Mouse (Mus musculus): ENCODE measurements at regions not wholly inside any gene's neighbourhood (a gene's known extent, or its start where the extent isn't known, plus 50 kb on each side); places are given as distances from the start of the nearest gene placed in this dataset.

DNA sequence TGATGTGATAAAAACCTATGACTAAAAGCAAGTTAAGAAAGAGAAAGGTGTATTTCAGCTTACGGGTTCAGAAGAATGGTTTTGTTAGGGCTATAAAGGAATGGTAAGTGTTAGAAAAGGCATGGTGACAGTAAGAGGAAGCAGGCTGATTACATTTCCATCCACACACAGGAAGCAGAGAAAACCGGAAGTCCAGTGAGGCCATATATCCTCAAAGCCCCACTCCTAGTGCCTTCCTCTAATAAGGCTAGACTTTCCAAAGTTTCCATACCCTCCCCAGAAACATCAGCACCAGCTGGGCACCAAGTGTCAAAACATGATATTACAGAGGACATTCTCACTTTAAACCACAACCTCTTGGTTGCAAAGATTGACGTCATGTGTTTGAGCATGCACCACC is 316.3 kb downstream of the Klf5 start:
- no peak for DNase-seq (ENCODE audit: low read depth)

DNA sequence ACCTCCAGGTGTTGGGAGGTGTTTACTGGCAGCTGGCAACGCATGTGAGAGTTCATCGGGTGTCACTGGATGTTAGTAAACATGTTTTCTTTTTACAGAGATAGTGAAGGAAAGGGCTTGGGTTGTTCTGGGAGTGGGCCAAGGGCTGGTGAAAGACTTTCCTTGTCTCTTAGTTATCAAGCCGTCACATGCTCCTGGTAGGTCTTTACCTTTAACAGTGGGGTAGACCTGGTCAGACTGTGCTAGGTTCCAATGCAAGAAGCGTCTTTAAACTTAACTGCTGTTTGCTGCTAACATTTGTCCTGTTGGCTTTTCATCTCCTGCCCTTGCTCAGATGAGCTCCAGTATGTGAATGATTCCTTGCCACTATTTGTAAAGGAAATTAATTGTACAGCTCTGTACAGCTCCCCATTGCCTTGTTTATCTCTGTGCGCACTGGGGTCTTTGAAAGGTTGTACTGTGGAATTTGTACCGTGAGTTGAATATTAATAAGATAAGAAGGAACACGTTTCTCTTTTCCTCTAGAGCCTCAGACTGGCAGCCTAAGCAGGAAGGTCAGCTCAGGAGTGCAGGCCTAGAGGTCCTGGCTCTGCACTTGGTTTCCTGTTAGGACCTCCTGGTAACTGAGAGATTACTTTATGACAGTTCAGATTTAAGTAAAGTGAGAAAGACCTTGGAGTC is 318.3 kb downstream of the Klf5 start:
- DNase-seq (ENCODE audit: low read depth): no peak

DNA sequence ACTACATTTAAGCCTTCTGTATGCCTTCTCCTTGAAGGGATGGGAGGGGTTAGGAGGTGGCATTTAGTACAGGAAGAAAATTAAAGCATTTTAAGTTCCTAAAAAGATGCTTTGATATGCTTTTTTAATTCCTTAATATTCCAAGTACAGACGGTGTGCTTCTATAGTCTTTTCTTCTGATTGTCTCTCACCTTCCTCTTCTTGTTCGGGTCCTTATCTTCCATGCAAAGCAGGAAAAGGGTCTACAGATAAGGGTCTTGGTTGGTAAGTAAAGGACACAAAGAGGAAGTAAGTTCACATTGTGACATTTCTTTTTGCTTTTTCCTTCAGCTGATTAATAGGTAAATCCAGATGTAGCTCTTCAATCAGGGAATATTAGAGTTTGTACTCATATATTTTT is 318.9 kb downstream of the Klf5 start:
- no peak for DNase-seq (ENCODE audit: low read depth)

DNA sequence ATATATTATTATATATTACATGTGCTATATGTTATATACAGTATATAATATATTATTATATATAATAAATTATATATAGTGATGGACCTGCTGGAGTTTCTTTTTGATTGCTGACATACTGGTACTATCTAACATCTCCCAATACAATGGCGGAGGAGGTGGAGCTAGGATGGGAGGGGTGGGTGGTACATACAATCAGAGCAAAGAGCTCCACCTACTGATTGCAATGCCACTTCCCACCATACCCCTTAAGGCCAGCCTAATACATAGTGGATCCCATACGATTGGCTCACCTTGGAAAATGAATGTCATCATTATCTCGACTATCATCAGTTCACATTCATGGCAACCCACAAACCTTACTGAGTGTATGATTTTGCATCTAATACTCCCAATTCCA is 323.0 kb downstream of the Klf5 start:
- no peak for DNase-seq (ENCODE audit: low read depth)

DNA sequence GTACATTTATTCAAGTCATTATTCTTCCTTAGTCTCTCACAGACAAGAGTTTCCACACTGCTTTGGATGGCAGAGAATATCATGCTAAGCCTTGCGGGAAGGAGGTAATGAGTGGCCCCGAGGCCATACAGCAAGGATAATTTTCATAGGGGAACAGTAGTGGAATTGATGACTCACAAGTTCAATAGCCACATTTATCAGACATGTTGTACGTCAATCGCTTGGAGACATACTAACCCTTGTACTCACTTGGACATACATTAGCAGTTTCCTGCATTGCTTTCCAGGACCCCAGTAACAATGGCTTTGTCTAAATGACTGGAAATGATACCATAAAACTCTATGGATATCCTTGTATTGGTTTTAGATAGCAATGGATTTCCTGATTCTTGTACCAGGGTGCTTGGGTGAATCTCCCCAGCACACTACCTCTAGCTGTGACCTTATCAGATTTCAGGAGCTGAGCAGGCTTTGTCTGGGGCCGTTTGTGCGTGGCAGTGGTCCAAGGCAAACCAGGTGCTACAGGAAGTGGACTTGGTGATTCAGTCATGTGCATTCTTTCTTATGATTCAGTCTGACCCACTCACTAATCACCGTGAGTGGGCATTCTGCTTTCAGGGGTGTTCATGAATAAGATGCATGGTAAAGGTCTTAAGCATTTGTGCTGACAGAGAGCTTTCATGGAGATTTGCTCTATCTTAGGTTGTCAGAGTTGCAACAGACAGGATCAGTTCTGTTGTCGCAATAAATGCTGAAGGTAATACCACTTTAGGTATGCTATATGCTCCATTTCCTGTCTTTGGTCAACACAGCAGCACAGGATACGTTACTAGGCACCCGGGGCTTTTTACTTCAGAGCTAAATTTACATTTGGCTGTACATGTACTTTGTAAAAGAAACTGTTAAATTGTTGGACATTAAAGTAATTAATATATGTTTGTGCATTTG is 326.2 kb downstream of the Klf5 start:
- no peak for DNase-seq (ENCODE audit: low read depth)

DNA sequence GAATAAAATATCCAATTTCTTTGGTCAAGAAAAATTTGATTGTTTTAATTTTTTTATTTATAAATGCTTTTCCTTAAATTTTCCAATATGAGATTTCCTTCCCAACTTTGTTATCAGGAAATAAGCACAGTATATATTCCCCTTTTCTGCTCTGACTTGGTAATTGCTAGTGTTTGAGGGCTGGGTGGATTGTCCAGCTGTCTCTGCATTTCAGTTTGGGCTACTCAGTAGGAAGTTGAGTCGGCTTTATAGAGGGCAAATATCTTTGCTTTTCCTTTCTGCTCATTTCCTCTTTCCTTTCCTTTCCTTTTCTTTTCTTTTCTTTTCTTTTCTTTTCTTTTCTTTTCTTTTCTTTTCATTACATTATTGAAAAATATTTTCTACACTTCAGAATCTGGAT is 329.1 kb downstream of the Klf5 start:
- no peak for DNase-seq (ENCODE audit: low read depth)

DNA sequence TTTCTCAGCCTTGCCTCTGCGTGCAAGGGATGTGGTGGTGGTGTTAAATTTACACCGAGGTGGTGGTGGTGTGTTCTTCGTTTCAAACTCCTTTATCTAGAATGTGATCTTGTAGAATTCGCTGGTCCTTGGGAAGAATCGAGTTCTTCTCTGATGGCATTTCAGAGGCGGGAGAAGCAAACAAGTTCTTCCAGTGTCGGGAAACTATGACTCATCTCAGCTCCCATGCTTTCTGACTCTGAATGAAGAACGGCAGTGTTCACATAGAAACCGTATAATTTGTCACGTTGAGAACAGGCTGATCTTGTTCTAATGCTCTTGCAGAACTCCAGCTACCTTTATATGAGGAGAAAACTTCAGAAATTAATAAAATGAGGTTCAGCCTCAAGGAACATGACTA is 332.6 kb downstream of the Klf5 start:
- no peak for DNase-seq (ENCODE audit: low read depth)

DNA sequence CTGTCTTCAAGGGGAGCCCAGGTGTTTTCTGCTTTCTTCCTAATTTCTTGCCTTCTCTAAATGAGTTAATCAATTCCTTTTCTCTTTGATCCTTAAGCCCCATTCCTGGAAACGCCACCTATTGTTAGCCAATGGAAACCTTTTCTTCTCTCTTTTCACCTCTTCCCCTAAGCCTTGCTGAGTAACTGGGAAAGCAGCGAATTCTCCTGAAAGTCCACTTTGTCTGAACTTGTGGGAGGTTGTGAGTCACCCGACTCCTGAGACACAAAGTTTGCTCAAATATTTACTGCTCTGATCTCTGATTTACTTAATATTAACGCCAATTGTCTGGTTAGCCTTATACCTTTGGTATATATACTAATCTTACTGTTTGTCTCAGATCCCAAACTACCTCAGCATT is 334.0 kb downstream of the Klf5 start:
- DNase-seq (ENCODE audit: low read depth): no peak

DNA sequence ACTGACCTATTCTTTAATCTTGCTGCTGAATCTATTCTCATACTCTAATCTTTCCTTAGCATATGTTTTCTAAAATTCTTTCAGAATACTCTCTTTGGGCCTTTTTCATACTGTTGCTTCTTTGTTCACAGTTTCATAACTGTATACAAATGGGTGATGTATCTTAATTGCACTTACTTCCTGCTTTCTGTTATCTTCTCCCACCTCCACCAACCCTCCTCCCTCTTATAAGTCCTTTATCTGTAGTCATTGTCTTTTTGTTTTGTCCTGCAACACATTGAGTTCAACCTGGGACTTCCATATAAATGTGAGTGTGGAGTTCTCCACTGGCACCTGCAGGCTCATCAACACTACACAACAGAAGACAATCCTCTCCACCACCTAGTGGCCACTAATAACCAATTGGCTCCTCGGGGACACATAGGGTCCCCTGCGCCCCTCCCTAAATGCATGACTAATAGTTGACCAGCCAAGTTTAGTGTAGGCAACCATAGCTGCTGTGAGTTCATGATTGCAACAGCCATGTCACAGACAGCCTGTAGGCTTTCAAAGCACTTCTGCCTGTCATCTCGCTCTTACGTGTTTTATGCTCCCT is 337.2 kb downstream of the Klf5 start:
- no peak for DNase-seq (ENCODE audit: low read depth)

DNA sequence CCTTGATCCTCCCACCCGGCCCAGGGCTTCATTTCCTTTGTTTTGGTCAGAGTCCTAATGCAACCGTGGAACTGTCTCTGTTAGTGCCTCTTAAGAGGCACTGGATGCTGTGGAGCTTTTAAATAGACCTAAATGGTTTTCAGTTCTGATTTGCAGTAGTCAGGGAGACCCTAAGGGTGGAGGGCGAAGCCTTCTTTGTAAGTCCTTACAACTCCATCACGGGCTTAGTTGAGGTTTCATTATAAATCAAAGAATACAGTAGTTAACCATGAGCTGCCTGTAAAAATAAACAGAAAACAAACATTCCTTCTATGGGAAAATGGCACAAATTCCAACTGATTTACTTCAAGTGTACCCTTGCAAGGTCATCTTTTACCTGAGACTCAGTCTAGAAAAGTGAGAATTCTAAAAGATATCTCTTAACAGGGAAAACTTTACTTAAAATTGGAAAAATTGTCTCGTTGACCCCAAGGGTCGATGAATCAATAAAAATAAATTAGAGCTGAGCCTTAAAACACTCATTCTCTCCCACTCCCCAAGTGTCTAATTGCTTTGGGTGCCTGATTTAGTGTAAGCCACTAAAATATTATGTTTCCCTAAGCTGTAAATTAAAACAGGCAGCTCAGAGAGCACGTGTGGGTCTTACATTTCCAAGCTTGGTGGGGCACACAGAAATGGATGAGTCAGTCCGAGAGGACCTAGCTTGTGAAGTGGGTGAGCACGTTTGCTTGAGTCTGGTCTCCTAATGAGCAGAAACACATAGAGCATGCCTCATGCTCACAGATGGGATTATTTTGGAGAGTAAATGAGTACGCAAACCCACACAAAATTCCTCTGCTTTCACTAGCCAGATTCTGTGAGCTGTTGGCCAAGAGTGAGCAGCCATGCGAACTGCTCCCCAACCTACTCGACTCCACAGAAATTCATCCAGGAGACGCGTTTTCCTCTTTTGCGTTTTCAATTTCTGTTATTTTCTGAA is 343.3 kb downstream of the Klf5 start:
- DNase-seq (ENCODE audit: low read depth): no peak

DNA sequence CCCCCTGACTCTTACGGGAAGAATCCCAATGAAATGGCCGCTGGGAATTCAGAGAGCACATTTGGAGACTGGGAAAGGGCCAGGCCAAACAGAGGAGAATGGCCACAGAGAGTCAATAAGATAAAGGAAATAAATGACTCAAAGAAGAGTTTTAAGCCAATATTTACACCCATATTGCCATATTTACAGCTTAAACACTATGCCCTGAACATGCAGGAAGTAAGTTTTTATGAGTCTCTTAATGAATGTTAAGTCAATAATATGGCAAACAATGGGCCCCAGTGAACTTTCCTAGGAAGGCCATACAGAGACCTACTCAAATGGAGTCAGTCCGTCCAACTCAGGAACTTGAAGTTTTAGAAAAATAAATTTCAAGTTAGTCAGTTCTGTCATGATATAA is 347.8 kb downstream of the Klf5 start:
- no peak for DNase-seq (ENCODE audit: low read depth)

DNA sequence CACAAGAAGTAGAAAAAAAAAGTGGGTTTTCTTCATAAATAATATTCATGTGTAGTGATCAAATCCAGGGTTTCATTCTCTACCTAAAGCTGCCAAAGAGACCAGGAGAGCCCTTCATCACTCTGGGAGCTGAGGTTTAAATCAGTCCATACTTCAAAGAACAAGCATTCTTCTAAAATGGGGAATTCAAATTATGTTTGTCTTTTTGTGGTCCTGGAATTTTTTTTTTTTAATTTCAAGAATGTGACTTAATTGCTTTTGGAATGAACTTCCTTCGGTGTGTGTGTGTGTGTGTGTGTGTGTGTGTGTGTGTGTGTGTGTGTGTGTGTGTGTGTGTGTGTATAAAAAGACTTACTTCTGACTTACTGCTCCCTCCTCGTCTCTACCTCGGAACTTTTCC is 375.9 kb downstream of the Klf5 start:
- DNase-seq (ENCODE audit: low read depth): no peak

DNA sequence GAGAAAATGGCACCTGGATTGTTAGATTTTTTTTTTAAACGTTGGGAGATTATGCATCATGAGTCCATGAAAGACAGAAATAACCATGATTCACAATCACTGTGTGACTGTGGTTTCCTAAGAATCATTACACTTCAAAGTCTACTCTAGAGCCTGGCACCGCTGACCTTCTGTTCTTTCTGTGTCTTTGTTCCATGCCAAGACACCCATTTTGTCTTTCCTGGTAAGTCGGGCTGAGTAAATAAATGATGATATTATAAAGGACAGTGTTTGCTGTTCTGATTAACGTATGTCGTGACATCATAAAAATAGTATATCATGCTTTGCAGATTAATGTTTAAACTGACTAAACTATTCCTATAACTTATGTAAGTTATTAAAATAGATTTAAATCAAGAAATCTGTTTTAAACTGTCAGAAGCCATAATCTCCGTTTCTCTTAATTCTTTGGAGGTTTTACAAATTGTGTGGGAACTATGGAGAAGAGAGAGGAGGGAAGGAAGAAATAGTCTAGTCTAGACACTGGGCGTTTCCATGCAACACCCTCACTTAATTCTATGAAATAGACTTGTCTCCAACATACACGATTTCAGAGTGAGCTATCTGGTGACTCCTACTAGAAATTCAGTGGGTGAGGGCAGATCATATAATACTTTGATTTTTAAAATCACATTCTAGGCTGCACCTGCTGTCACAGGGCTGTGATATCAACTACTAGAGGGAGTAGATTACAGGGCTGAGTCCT is 388.7 kb downstream of the Klf5 start:
- no peak for DNase-seq (ENCODE audit: low read depth)

DNA sequence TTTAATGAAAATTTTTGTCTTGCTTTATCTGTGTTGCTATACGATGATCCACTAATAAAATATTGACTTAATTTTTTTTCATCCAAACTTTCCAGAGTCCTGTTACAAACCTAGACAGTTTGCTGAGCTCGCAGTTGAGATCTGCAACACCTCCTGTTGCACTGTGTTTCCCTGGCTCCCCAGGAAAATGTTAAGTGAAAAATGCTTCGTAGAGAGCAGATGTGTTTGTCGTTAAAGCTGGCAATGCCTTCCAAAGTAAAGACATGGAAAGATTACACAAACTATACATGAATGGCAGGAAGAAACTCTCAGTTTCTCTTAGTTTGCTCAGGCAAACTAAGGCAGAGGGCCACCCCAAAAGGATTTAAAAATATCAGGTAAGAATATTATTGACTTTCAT is 389.9 kb downstream of the Klf5 start:
- DNase-seq (ENCODE audit: low read depth): no peak

DNA sequence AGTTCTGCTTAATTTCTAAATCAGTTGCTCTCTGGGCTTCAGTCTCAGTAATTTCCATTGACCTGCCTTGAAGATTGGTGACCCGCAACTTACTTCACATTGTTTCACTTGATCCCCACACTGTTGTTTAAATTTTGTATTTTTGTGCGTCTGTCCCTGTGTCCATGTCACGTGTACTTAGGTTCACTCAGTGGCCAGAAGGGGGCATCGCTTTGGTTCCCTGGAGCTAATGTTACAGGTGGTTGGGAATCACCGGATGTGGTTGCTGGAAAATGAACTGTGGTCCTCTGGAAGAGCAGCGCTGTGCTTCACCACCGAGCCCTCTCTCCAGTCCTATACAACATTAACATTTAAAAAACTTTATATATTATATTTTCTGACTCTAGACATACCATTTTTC is 397.8 kb downstream of the Klf5 start:
- no peak for DNase-seq (ENCODE audit: low read depth)

DNA sequence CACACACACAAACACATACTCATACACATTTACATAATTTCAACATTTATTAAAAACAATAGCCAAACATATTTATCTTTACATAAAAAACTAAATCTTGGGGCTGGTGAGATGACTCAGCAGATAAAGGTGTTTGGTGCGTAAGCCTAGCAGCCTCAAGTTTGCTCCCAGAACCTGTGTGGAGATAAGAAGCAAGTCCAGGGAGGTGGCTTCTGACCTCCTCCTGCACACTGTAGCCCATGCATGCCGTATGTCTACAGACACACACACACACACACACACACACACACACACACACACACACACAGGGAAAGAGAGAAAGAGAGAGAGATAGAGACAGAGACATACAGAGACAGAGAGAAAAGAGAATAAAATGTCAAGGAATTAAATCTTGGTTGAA is 401.1 kb downstream of the Klf5 start:
- no peak for DNase-seq (ENCODE audit: low read depth)

DNA sequence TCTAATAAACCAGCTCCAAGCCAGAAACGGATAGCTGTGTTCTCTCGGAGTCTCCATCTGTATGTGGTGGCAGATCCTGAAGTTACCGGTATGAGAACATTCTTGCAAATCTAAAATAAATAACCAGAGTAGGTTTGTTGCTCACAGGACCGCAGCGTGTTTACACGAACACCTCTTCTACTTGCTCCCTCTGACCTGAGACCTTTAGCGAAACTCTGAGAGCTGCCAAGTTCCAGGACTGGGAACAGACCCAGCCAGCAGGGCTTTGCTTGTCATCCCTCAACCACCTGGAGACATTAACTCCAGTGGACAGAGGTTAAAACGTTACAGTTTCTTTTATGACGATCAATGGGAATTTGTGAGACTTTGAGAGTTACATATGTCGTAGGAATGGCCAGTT is 407.5 kb downstream of the Klf5 start:
- DNase-seq (ENCODE audit: low read depth): no peak

DNA sequence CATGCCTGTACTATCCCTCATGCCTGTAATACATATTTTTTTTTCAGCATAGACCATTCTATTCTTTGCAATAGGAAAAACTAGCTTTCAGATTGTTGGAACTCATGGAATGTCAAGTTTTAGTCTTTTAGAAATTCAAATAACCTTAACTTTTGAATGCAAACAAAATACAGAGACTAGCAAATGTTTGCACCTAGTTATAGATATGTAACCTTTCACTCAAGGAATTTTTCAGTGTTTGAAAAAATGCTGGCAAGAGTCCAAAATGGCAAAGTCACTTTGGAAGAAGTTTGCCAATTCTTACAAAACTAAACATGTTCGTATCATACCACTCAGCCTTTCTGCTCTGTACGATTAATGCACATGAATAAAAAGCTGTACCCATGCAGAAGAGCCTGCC is 409.6 kb downstream of the Klf5 start:
- no peak for DNase-seq (ENCODE audit: low read depth)

DNA sequence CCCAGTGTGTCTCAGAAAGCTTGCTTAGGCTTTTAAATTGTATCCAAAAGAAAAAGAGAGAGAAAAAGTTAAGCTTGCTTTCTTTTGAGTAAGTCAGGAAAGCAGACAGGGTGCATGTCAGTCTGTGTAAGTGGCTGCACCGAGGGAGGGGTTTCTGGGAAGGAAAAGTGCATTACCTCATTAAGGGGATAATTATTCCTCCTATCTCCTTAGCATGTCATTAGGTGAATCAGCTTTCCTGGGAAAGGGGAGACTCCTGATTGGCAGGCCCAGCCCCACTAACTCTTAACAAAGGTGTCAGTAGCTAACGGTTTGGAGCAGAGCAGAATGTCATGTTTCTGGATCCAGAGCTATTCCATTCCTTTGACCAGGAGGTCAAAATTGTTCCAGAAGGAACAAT is 411.3 kb downstream of the Klf5 start:
- DNase-seq (ENCODE audit: low read depth): no peak

DNA sequence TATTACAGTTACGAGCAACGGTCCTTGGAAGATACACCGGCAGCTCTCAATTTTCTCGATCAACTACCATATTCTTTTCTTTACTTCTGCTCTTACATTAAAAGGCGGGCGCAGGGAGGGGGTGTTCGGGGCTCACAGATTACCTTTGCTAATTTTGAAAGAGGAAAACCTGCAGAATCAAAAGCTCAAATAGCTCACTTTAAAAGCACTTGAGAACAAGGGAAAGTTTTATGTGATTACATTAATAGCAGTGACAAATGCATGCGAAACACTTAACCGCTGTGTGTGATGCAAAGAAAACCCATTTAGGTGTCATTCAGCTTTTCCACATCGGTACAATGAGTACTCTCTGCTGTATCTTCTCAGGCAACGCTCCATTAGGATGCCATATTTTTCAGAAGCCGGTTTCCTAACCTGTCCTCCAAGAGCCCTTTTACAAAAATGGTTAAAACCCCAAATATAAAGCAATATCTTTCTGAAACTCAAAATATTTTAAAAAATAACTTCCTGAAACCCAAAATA is 412.2 kb downstream of the Klf5 start:
- no peak for DNase-seq (ENCODE audit: low read depth)

DNA sequence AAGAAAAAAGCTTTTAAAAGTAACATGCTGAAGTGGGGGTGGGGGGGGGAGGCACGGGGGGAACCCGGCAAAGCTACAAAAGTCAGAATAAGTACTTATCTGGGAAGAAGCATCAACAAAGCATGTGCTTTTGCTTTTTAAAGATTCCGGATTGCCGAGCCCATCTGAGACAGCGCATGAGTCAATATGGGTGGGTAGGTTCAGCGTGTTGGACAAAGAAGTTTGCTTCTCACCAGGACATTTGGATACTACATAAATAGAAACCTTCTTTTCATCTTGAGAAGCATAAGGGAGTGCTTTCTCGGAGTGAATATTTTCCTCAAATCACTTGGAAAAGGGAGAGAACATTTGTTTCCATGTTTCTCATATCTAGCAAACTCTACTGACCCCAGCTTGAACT is 414.1 kb downstream of the Klf5 start:
- DNase-seq (ENCODE audit: low read depth): no peak

Measured in gonadal fat pad, adult 2 months (tissue).